Mouse (Mus musculus) ES-E14 (cell line): ENCODE results near the gene Wfikkn1.

Experiments used
- CHD2 ChIP-seq: IDR thresholded peaks from 2 replicates; pipeline ENCODE4 v1.6.1; 2014; ENCODE audit warnings: mild to moderate bottlenecking, low read depth, low read length, inconsistent platforms
- HCFC1 ChIP-seq: IDR thresholded peaks from 2 replicates; pipeline ENCODE4 v1.6.1; 2012; ENCODE audit warnings: low read length, inconsistent platforms, borderline replicate concordance; ENCODE audit not compliant: insufficient read depth
- ZC3H11A ChIP-seq: IDR thresholded peaks from 2 replicates; pipeline ENCODE4 v1.6.1; 2012; ENCODE audit warnings: low read depth, mild to moderate bottlenecking, inconsistent platforms, low read length, borderline replicate concordance
- ZNF384 ChIP-seq: IDR thresholded peaks from 2 replicates; pipeline ENCODE4 v1.6.1; 2012; ENCODE audit warnings: low read depth, low read length, inconsistent platforms

- no peak for TF ChIP-seq HCFC1
- TF ChIP-seq ZC3H11A: no peak
- no peak for TF ChIP-seq CHD2
- TF ChIP-seq ZNF384: no peak
Observed at GRCm38 (mm10) chr17:25895891-25896290, 15.2 kb upstream of the Wfikkn1 start.
